In genomic region chr3:88607065-88607757, GRCm38 (mm10) we compare ENCODE assay signal across 8 mouse cellular contexts. TPM values are rescaled to one million over a fixed set of nuclear protein-coding genes. Genes with fewer than 3 reads are reported as not detected.
DNase-seq lines count a peak whose midpoint lies in the region; ATAC-seq and TF ChIP-seq lines count a peak whose summit lies in the region.

No protein-coding gene starts in this region.

- H3K4me1 ChIP-seq in ES-E14 (ENCODE audit: control insufficient read depth in 2 of 2, insufficient read depth in 2 of 2, low read length in 2 of 2, poor library complexity in 1 of 2), result peaks cover 3 to 16% of the 10 kb centered on the region in 2 experiments; a peak in 3 of 4 replicates
- H3K4me1 ChIP-seq in forebrain, embryonic 16.5 days (replicated peaks; ENCODE audit: control insufficient read depth, insufficient read depth, low read length), result peaks cover 7% of the 10 kb centered on the region
- H3K4me1 ChIP-seq in lung, embryonic 14.5 days (ENCODE audit: insufficient read depth), result no peaks in the 10 kb centered on the region

- TF ChIP-seq CTCF in layer of hippocampus, adult 2 months (conservative IDR thresholded peaks at IDR 0.05), result peak; percentile 99
- peak; percentile 100 for TF ChIP-seq CTCF in lung, embryonic 14.5 days (IDR thresholded peaks at IDR 0.05; ENCODE audit: low read depth)

- peak overlapping the region; percentile 51 for H3K4me2 ChIP-seq in forebrain, embryonic 16.5 days (ENCODE audit: low read length)
- peak overlapping the region; percentile 55 for H3K4me2 ChIP-seq in lung, embryonic 14.5 days

- WGBS in forebrain, embryonic 16.5 days, result under 1% methylated on average over 20 of the region's 20 CpGs
- WGBS in lung, embryonic 14.5 days, result under 1% methylated on average over 20 of the region's 20 CpGs

- peak; percentile 95 for DNase-seq in ES-E14 (ENCODE audit: low read depth, low spot score)
- DNase-seq in cerebellum, adult 11 months, result peak; percentile 90
- DNase-seq in heart, postnatal 36 days, result peak; percentile 92 to 93
- DNase-seq in layer of hippocampus, adult 2 months (ENCODE audit: low spot score in 2 of 2), result peak; percentile 87 to 94
- DNase-seq in lung, embryonic 14.5 days, result peak; percentile 94
- DNase-seq in thymus, adult 18-20 months, result peak; percentile 75 to 77

- no peaks in the 10 kb centered on the region for H3K27me3 ChIP-seq in forebrain, embryonic 16.5 days (replicated peaks; ENCODE audit: control insufficient read depth, insufficient read depth, low read length)
- no peaks in the 10 kb centered on the region for H3K27me3 ChIP-seq in lung, embryonic 14.5 days (ENCODE audit: insufficient read depth, low read length)

- H3K4me3 ChIP-seq in ES-E14 (ENCODE audit: insufficient read depth in 1 of 2, low read depth in 1 of 2, low read length in 2 of 2, poor library complexity in 1 of 2, severe bottlenecking in 1 of 2), result peak overlapping the region; percentile 60 to 82
- H3K4me3 ChIP-seq in forebrain, embryonic 16.5 days (replicated peaks; ENCODE audit: low read length), result peak overlapping the region; percentile 29
- H3K4me3 ChIP-seq in layer of hippocampus, adult 2 months, result peak overlapping the region; percentile 46
- H3K4me3 ChIP-seq in lung, embryonic 14.5 days (ENCODE audit: low read depth, low read length), result peak overlapping the region; percentile 12; the same call in 1 of the 2 replicates

- in situ Hi-C loops in ES-E14 (cut with MboI; ENCODE audit: low sequenced_read_pairs in 2 of 2, unreplicated experiment in 2 of 2), result no loop called here

- H3K36me3 ChIP-seq in ES-E14 (ENCODE audit: control insufficient read depth, insufficient read depth, low read length, poor library complexity, severe bottlenecking), result no peaks in the 10 kb centered on the region
- no peaks in the 10 kb centered on the region for H3K36me3 ChIP-seq in forebrain, embryonic 16.5 days (ENCODE audit: control insufficient read depth, insufficient read depth)
- no peaks in the 10 kb centered on the region for H3K36me3 ChIP-seq in lung, embryonic 14.5 days (ENCODE audit: insufficient read depth)

- H3K9me3 ChIP-seq in ES-E14 (ENCODE audit: control insufficient read depth, insufficient read depth, low read depth, low read length), result no peaks in the 10 kb centered on the region
- no peaks in the 10 kb centered on the region for H3K9me3 ChIP-seq in forebrain, embryonic 16.5 days (ENCODE audit: control insufficient read depth, low read length)
- no peaks in the 10 kb centered on the region for H3K9me3 ChIP-seq in lung, embryonic 14.5 days (ENCODE audit: low read depth, low read length)

- ATAC-seq in forebrain, embryonic 16.5 days, result peak; percentile 91
- ATAC-seq in lung, embryonic 14.5 days (ENCODE audit: insufficient read depth), result peak; percentile 91
- ATAC-seq in neutrophil, adult 5-6 weeks (ENCODE audit: extremely low read depth, insufficient number of reproducible peaks, low FRiP score, poor library complexity, severe bottlenecking), result peak; percentile 92

- peak overlapping the region; percentile 28; the same call in 1 of the 2 replicates for H3K27ac ChIP-seq in ES-E14 (ENCODE audit: insufficient read depth, low read depth, low read length, poor library complexity, severe bottlenecking)
- H3K27ac ChIP-seq in forebrain, embryonic 16.5 days (ENCODE audit: low read length), result no peak overlapping the region
- peak overlapping the region; percentile 82 for H3K27ac ChIP-seq in layer of hippocampus, adult 2 months
- H3K27ac ChIP-seq in lung, embryonic 14.5 days (ENCODE audit: low read depth), result no peak overlapping the region

- peak overlapping the region; percentile 54 for H3K9ac ChIP-seq in ES-E14 (ENCODE audit: insufficient read depth, low read depth, low read length, poor library complexity, severe bottlenecking)
- H3K9ac ChIP-seq in forebrain, embryonic 16.5 days (replicated peaks; ENCODE audit: low read depth, low read length), result peak overlapping the region; percentile 40
- peak overlapping the region; percentile 31; the same call in 1 of the 2 replicates for H3K9ac ChIP-seq in lung, embryonic 14.5 days

- intact Hi-C loops in heart, postnatal 36 days (cut with DNase I), result loop anchor here (1.0 to 5.0 kb wide), 5 partner anchors 14 to 130 kb away; no protein-coding TSS in a partner anchor

TF ChIP-seq in ES-E14, 5 proteins besides CTCF, POLR2A, EP300 and RAD21:
- TF ChIP-seq ZNF384 (IDR thresholded peaks at IDR 0.05; ENCODE audit: low read depth, low read length) (no peak), ZC3H11A (IDR thresholded peaks at IDR 0.05; ENCODE audit: borderline replicate concordance, low read depth, low read length) (no peak), CHD2 (IDR thresholded peaks at IDR 0.05; ENCODE audit: low read depth, low read length) (no peak), MAFK (IDR thresholded peaks at IDR 0.05; ENCODE audit: insufficient read depth, low read depth, low read length) (no peak)

RNA-seq across cellular contexts. Expression of gene Arhgef2, which starts 1.4 kb away (rescaled TPM):
- 50.8 and 80.0 TPM in 2 replicates for total RNA-seq in ES-E14 (2012; rRNA removed)
- 166 and 210 TPM in 2 replicates for polyA plus RNA-seq in forebrain, embryonic 16.5 days (2015; fragmentation: Nextera tagmentation; extraction: Ambion mirVana)
- total RNA-seq in heart, postnatal 36 days (2021), result 10 to 100 TPM; 42.2 to 51.1 TPM
- 100 to 1,000 TPM; 268 to 283 TPM for total RNA-seq in layer of hippocampus, adult 2 months (2021)
- polyA plus RNA-seq in lung, embryonic 14.5 days (2014; fragmentation: Nextera tagmentation; extraction: Ambion mirVana), result 115 and 127 TPM in 2 replicates
- total RNA-seq in neutrophil, adult 5-6 weeks (2017), result 144 and 164 TPM in 2 replicates

RNA-seq across cellular contexts. Expression of gene Ssr2, which starts 31.5 kb away (rescaled TPM):
- total RNA-seq in ES-E14 (2012; rRNA removed), result 827 and 1,221 TPM in 2 replicates
- polyA plus RNA-seq in forebrain, embryonic 16.5 days (2015; fragmentation: Nextera tagmentation; extraction: Ambion mirVana), result 132 and 140 TPM in 2 replicates
- total RNA-seq in heart, postnatal 36 days (2021), result 10 to 100 TPM; 70.7 to 73.8 TPM
- 10 to 100 TPM; 86.8 to 91.6 TPM for total RNA-seq in layer of hippocampus, adult 2 months (2021)
- polyA plus RNA-seq in lung, embryonic 14.5 days (2014; fragmentation: Nextera tagmentation; extraction: Ambion mirVana), result 278 and 285 TPM in 2 replicates
- total RNA-seq in neutrophil, adult 5-6 weeks (2017), result 21.5 and 25.4 TPM in 2 replicates

RNA-seq across cellular contexts. Expression of gene Rxfp4, which starts 45.7 kb away (rescaled TPM):
- total RNA-seq in ES-E14 (2012; rRNA removed), result not detected in 2 replicates
- not detected in 2 replicates for polyA plus RNA-seq in forebrain, embryonic 16.5 days (2015; fragmentation: Nextera tagmentation; extraction: Ambion mirVana)
- under 1 TPM in 1 of 2 experiments, not detected in 1; 0.22 TPM for total RNA-seq in heart, postnatal 36 days (2021)
- total RNA-seq in layer of hippocampus, adult 2 months (2021), result not detected
- not detected in 2 replicates for polyA plus RNA-seq in lung, embryonic 14.5 days (2014; fragmentation: Nextera tagmentation; extraction: Ambion mirVana)
- not detected in 2 replicates for total RNA-seq in neutrophil, adult 5-6 weeks (2017)

RNA-seq across cellular contexts. Expression of gene Ubqln4, which starts 53.7 kb away (rescaled TPM):
- total RNA-seq in ES-E14 (2012; rRNA removed), result 103 and 135 TPM in 2 replicates
- polyA plus RNA-seq in forebrain, embryonic 16.5 days (2015; fragmentation: Nextera tagmentation; extraction: Ambion mirVana), result 43.5 and 46.0 TPM in 2 replicates
- total RNA-seq in heart, postnatal 36 days (2021), result 10 to 100 TPM; 65.0 to 75.6 TPM
- total RNA-seq in layer of hippocampus, adult 2 months (2021), result 100 to 1,000 TPM; 110 to 116 TPM
- polyA plus RNA-seq in lung, embryonic 14.5 days (2014; fragmentation: Nextera tagmentation; extraction: Ambion mirVana), result 64.9 and 68.5 TPM in 2 replicates
- 25.3 and 26.3 TPM in 2 replicates for total RNA-seq in neutrophil, adult 5-6 weeks (2017)

RNA-seq across cellular contexts. Expression of gene Lamtor2, which starts 54.3 kb away (rescaled TPM):
- total RNA-seq in ES-E14 (2012; rRNA removed), result 108 and 112 TPM in 2 replicates
- 149 and 193 TPM in 2 replicates for polyA plus RNA-seq in forebrain, embryonic 16.5 days (2015; fragmentation: Nextera tagmentation; extraction: Ambion mirVana)
- total RNA-seq in heart, postnatal 36 days (2021), result 10 to 100 TPM; 94.6 to 99.1 TPM
- total RNA-seq in layer of hippocampus, adult 2 months (2021), result 100 to 1,000 TPM in 1 of 2 experiments, 10 to 100 TPM in 1; 96.0 to 106 TPM
- polyA plus RNA-seq in lung, embryonic 14.5 days (2014; fragmentation: Nextera tagmentation; extraction: Ambion mirVana), result 77.6 and 93.9 TPM in 2 replicates
- total RNA-seq in neutrophil, adult 5-6 weeks (2017), result 66.6 and 68.0 TPM in 2 replicates

Comparison
In these comparisons a context has a peak if more than half of its experiments do, and no peak if none do; other contexts are left out.
1. H3K27ac ChIP-seq: peak in ES-E14 (single experiment) and layer of hippocampus, adult 2 months (single experiment); none in forebrain, embryonic 16.5 days (single experiment) and lung, embryonic 14.5 days (single experiment).
2. H3K4me3 ChIP-seq: peak in every context shown above with its lines; median percentile 71 in ES-E14; 46 in layer of hippocampus, adult 2 months; 29 in forebrain, embryonic 16.5 days; 12 in lung, embryonic 14.5 days.
3. Peak in every context shown above with its lines, with median percentiles within 50 percentile points of each other: DNase-seq, H3K9ac ChIP-seq and ATAC-seq.